Mouse (Mus musculus) heart, adult 18-20 months (tissue): Measurements from ENCODE around the gene Syt3. TPM values are rescaled to one million over a fixed set of nuclear protein-coding genes. Genes with fewer than 3 reads are reported as not detected.

ENCODE experiments used
- DNase-seq, 2 experiments: peaks; one replicate each; pipeline ENCODE4 v3.0.0; 2021 to 2022; ENCODE audit warnings: mixed read lengths in 1 of 2
- long read RNA-seq, 2 experiments: library from polyadenylated mRNA; stranded (forward); transcript quantifications; one replicate each; pipeline ENCODE4 v2.0.0; 2021
- total RNA-seq, 2 experiments: library from RNA; stranded (reverse); gene quantifications; 2 replicates each; pipeline ENCODE4 v1.2.3; 2021

Syt3 gene
- 1 to 10 TPM; 2.3 to 2.9 TPM for total RNA-seq
- long read RNA-seq, experiment 1, partial matches to known transcripts, result 2 of 5 reads
- long read RNA-seq, experiment 1, other reads (novel, unspliced or antisense), result 2 of 5 reads
- long read RNA-seq, experiment 2, result 0 reads

- peak; percentile 68 to 81 for DNase-seq
Measured at GRCm38 (mm10) chr7:44383980-44384715, at the start of gene Syt3. Gene Syt3 (plus strand): TSS chr7:44384102.

- no peak for DNase-seq
Measured at GRCm38 (mm10) chr7:44334139-44334538, 49.8 kb upstream of the Syt3 start.

GRCm38 (mm10) chr7:44335031-44335878 lies 48.6 kb upstream of the Syt3 start:
- no peak for DNase-seq

- DNase-seq, result no peak
Measured at GRCm38 (mm10) chr7:44336046-44337021, 47.6 kb upstream of the Syt3 start.

- DNase-seq, result no peak
Measured at GRCm38 (mm10) chr7:44337121-44337849, 46.6 kb upstream of the Syt3 start.

- no peak for DNase-seq
Measured at GRCm38 (mm10) chr7:44340226-44340625, 43.7 kb upstream of the Syt3 start.

- no peak for DNase-seq
Measured at GRCm38 (mm10) chr7:44341119-44341518, 42.8 kb upstream of the Syt3 start.

GRCm38 (mm10) chr7:44341714-44342113 lies 42.2 kb upstream of the Syt3 start:
- DNase-seq, result no peak

- no peak for DNase-seq
Measured at GRCm38 (mm10) chr7:44343459-44344015, 40.4 kb upstream of the Syt3 start.

GRCm38 (mm10) chr7:44344622-44345021 lies 39.3 kb upstream of the Syt3 start:
- no peak for DNase-seq

- no peak for DNase-seq
Measured at GRCm38 (mm10) chr7:44349043-44349442, 34.9 kb upstream of the Syt3 start.

GRCm38 (mm10) chr7:44350957-44351711 lies 32.8 kb upstream of the Syt3 start:
- DNase-seq, result peak; percentile 75 to 84

GRCm38 (mm10) chr7:44351881-44352749 lies 31.8 kb upstream of the Syt3 start:
- DNase-seq, result no peak

- DNase-seq, result no peak
Measured at GRCm38 (mm10) chr7:44352750-44353600, 30.9 kb upstream of the Syt3 start.

GRCm38 (mm10) chr7:44353601-44354340 lies 30.1 kb upstream of the Syt3 start:
- no peak for DNase-seq

GRCm38 (mm10) chr7:44355411-44355810 lies 28.5 kb upstream of the Syt3 start:
- no peak for DNase-seq
